Mouse (Mus musculus) testis, adult 2 months (tissue): ENCODE results near the gene Dpp6.

Experiments
- CTCF ChIP-seq: fragments of 200-500 bp; IDR thresholded peaks from 2 replicates; pipeline ENCODE4 v1.5.1; 2012; ENCODE audit warnings: low read depth, mild to moderate bottlenecking, inconsistent platforms, low read length, moderate library complexity; ENCODE audit not compliant: control insufficient read depth, insufficient read depth, insufficient replicate concordance
- POLR2A ChIP-seq: fragments of 200-500 bp; IDR thresholded peaks from 2 replicates; pipeline ENCODE4 v1.6.1; 2012; ENCODE audit warnings: low read depth, mild to moderate bottlenecking, inconsistent platforms, low read length, moderate library complexity; ENCODE audit not compliant: control insufficient read depth

DNA sequence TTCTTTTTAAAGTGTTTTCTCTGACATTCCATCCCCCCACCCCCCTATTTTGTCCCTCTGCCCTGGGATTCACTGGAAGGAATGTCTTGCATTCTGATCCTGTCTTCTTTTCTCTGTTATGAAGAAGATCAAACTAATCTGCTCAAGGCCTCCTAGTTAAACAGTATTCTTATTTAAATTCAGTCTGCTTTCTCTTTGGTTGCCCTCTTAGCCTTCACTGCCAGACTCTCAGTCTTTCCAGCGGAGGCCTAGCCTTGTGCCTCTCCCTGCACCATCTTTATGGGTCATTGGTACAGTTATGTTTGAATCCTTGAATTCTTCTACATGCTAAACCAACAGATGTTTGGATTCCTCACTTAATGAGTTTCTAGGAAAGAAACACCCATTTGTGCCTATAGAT is 211.6 kb downstream of the Dpp6 start:
- no peak for TF ChIP-seq CTCF
- TF ChIP-seq POLR2A, result no peak
